11 mouse cellular contexts compared by ENCODE assay signal in the genomic region with DNA sequence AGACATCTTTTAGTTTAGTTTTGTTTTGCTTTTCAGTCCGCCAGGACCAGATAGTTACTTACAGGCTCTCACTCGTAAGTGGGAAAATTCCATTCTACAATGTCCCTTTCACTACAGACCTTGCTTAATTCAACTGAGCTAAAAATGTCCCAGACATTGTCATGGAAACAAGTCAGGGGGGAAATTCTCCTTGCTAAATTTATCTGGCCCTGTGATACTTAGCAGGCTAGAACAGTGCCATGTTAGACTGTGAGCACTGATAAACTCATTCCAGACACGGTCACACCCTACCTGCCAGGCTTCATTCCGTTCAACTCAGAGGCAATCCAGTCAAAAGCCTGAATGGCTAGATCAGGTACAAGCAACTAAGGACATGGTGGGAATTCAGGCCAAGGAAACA.
DNase-seq lines count a peak whose midpoint lies in the region; ATAC-seq and TF ChIP-seq lines count a peak whose summit lies in the region.
"Had no signal": no experiment of that assay in that cellular context is flagged by ENCODE, and none has a peak within 500 bp of the region (broad histone marks: within the 10 kb centered on the region; RNA-seq: fewer than 3 reads in every experiment).

No protein-coding gene starts in this region.

- no peaks in the 10 kb centered on the region for H3K36me3 ChIP-seq in kidney, adult 2 months (ENCODE audit: control insufficient read depth, insufficient read depth, low read length)
- H3K36me3 ChIP-seq in kidney, embryonic 15.5 days: peaks cover 7% of the 10 kb centered on the region
- peaks cover 59% of the 10 kb centered on the region for H3K36me3 ChIP-seq in heart, embryonic 13.5 days

- no peaks in the 10 kb centered on the region for H3K4me1 ChIP-seq in kidney, adult 2 months (ENCODE audit: control insufficient read depth, insufficient read depth, low read length)
- no peaks in the 10 kb centered on the region for H3K4me1 ChIP-seq in kidney, embryonic 15.5 days
- peaks cover 26% of the 10 kb centered on the region for H3K4me1 ChIP-seq in heart, embryonic 13.5 days

- peak; percentile 12 for DNase-seq in kidney, adult 2 months
- DNase-seq in right cerebral cortex, adult 2 months (ENCODE audit: low spot score in 2 of 2): peak; percentile 34 to 36
- DNase-seq in right cerebral cortex, postnatal 14 days: no peak
- peak; percentile 90 for DNase-seq in telencephalon, adult 2 months (ENCODE audit: low read depth, low spot score)
- no peak for DNase-seq in cerebellum, adult 11 months
- DNase-seq: gastrocnemius, postnatal 14 days; kidney, postnatal 36 days; thymus, postnatal 4 days had no signal

- no peak overlapping the region for H3K4me2 ChIP-seq in kidney, embryonic 15.5 days
- peak overlapping the region; percentile 42 for H3K4me2 ChIP-seq in heart, embryonic 13.5 days

- H3K4me3 ChIP-seq in kidney, adult 2 months (ENCODE audit: insufficient read depth, low read depth, low read length): no peak overlapping the region
- H3K4me3 ChIP-seq in kidney, embryonic 15.5 days (replicated peaks): no peak overlapping the region
- H3K4me3 ChIP-seq in heart, embryonic 13.5 days: no peak overlapping the region
- H3K4me3 ChIP-seq: erythroblast, embryonic 14.5 days had no signal

- no peak for TF ChIP-seq CTCF in kidney, adult 2 months (conservative IDR thresholded peaks at IDR 0.05; ENCODE audit: insufficient read depth, insufficient read length, low read depth, low read length)

- 75% methylated on average over 4 of the region's 4 CpGs for WGBS in kidney, adult 2 months
- WGBS in kidney, embryonic 15.5 days: 83% methylated on average over 4 of the region's 4 CpGs
- 27% methylated on average over 4 of the region's 4 CpGs for WGBS in heart, embryonic 13.5 days

- 0 out of 2 replicates have a peak, but pooled peaks cover 2% of the 10 kb centered on the region for H3K9me3 ChIP-seq in kidney, embryonic 15.5 days (replicated peaks)
- H3K9me3 ChIP-seq in heart, embryonic 13.5 days: peaks cover 17% of the 10 kb centered on the region; the same call in 1 of the 2 replicates

- TF ChIP-seq POLR2A in kidney, adult 2 months (IDR thresholded peaks at IDR 0.05; ENCODE audit: low read depth, low read length): no peak

- no peak overlapping the region for H3K27ac ChIP-seq in kidney, adult 2 months (ENCODE audit: insufficient read depth, low read depth, low read length)
- no peak overlapping the region for H3K27ac ChIP-seq in kidney, embryonic 15.5 days
- H3K27ac ChIP-seq in heart, embryonic 13.5 days (replicated peaks): peak overlapping the region; percentile 90

- H3K27me3 ChIP-seq in kidney, adult 2 months (replicated peaks; ENCODE audit: control insufficient read depth, insufficient read depth, low read length): no peaks in the 10 kb centered on the region
- no peaks in the 10 kb centered on the region for H3K27me3 ChIP-seq in kidney, embryonic 15.5 days
- no peaks in the 10 kb centered on the region for H3K27me3 ChIP-seq in heart, embryonic 13.5 days (replicated peaks)

- H3K9ac ChIP-seq in kidney, embryonic 15.5 days: no peak overlapping the region
- H3K9ac ChIP-seq in heart, embryonic 13.5 days: no peak overlapping the region

- ATAC-seq in kidney, embryonic 15.5 days (replicated peaks; ENCODE audit: low FRiP score): no peak
- peak; percentile 42; the same call in 1 of the 2 replicates for ATAC-seq in heart, embryonic 13.5 days (ENCODE audit: extremely low read depth, insufficient number of reproducible peaks, low FRiP score, low TSS enrichment)

Comparison
In these comparisons a context has a peak if more than half of its experiments do, and no peak if none do; other contexts are left out.
1. DNase-seq: peak in kidney, adult 2 months (single experiment), right cerebral cortex, adult 2 months (2 of 2) and telencephalon, adult 2 months (single experiment); none in right cerebral cortex, postnatal 14 days (single experiment) and cerebellum, adult 11 months (single experiment).